Mouse (Mus musculus): ENCODE measurements around the gene Arhgap31.

- no peak for TF ChIP-seq POLR2A (IDR thresholded peaks at IDR 0.05; ENCODE audit: borderline replicate concordance, extremely low read depth, insufficient read depth, insufficient read length, poor library complexity, severe bottlenecking)
- no peak for TF ChIP-seq CTCF (IDR thresholded peaks at IDR 0.05; ENCODE audit: borderline replicate concordance, extremely low read depth, insufficient read depth, insufficient read length)
These were observed 104.0 kb downstream of the Arhgap31 start for GRCm38 (mm10) chr16:38609092-38609491.
